Comparison of ENCODE assay signal across 8 mouse cellular contexts in genomic region chr14:64589571-64590547, GRCm38 (mm10).
DNase-seq lines count a peak whose midpoint lies in the region; ATAC-seq lines count a peak whose summit lies in the region.

No protein-coding gene starts in this region.

- peak overlapping the region; percentile 32 to 38 for H3K4me3 ChIP-seq in heart, embryonic 14.5 days (ENCODE audit: control insufficient read depth in 1 of 2, insufficient read depth in 1 of 2, low read depth in 1 of 2, low read length in 2 of 2)
- peak overlapping the region; percentile 36 for H3K4me3 ChIP-seq in embryonic facial prominence, embryonic 12.5 days
- peak overlapping the region; percentile 60 for H3K4me3 ChIP-seq in neural tube, embryonic 12.5 days

- H3K4me1 ChIP-seq in heart, embryonic 14.5 days (ENCODE audit: control insufficient read depth in 2 of 2, insufficient read depth in 2 of 2, low read length in 2 of 2), result peaks cover 10 to 23% of the 10 kb centered on the region in 2 experiments; a peak in 3 of 4 replicates
- peaks cover 29% of the 10 kb centered on the region for H3K4me1 ChIP-seq in embryonic facial prominence, embryonic 12.5 days
- peaks cover 43% of the 10 kb centered on the region for H3K4me1 ChIP-seq in neural tube, embryonic 12.5 days

- 0 out of 2 replicates have a peak overlapping the region, but pooled peaks have one; percentile 25 for H3K9ac ChIP-seq in heart, embryonic 14.5 days (ENCODE audit: low read length)
- peak overlapping the region; percentile 16; the same call in 1 of the 2 replicates for H3K9ac ChIP-seq in embryonic facial prominence, embryonic 12.5 days
- peak overlapping the region; percentile 99 for H3K9ac ChIP-seq in neural tube, embryonic 12.5 days

- no peak overlapping the region for H3K27ac ChIP-seq in heart, embryonic 14.5 days (replicated peaks in 1 of 2; ENCODE audit: control insufficient read depth in 1 of 2, insufficient read depth in 1 of 2, low read depth in 2 of 2, low read length in 2 of 2)
- H3K27ac ChIP-seq in embryonic facial prominence, embryonic 12.5 days, result peak overlapping the region; percentile 9; the same call in 1 of the 2 replicates
- H3K27ac ChIP-seq in neural tube, embryonic 12.5 days, result peak overlapping the region; percentile 97

- WGBS in heart, embryonic 14.5 days, result 2% methylated on average over 41 of the region's 41 CpGs
- whole genome bisulfite sequencing in embryonic facial prominence, embryonic 12.5 days, result 1% methylated on average over 39 of the region's 41 CpGs
- under 1% methylated on average over 41 of the region's 41 CpGs for WGBS in neural tube, embryonic 12.5 days

- peak overlapping the region; percentile 67 for H3K4me2 ChIP-seq in heart, embryonic 14.5 days (ENCODE audit: low read length)
- H3K4me2 ChIP-seq in embryonic facial prominence, embryonic 12.5 days (replicated peaks), result peak overlapping the region; percentile 46
- peak overlapping the region; percentile 80 for H3K4me2 ChIP-seq in neural tube, embryonic 12.5 days (replicated peaks)

- DNase-seq in heart, adult 11 months, result no peak
- peak; percentile 88 for DNase-seq in R1 (ENCODE audit: low read depth, low spot score)
- DNase-seq in layer of hippocampus, adult 9-11 months, result peak; percentile 82
- DNase-seq in B cell, adult 2 months, result no peak
- DNase-seq in thymus, postnatal 4 days, result no peak

- H3K36me3 ChIP-seq in heart, embryonic 14.5 days (ENCODE audit: control insufficient read depth, insufficient read depth, low read length), result no peaks in the 10 kb centered on the region
- H3K36me3 ChIP-seq in embryonic facial prominence, embryonic 12.5 days, result no peaks in the 10 kb centered on the region
- peaks cover 12% of the 10 kb centered on the region; the same call in 1 of the 2 replicates for H3K36me3 ChIP-seq in neural tube, embryonic 12.5 days

- no peaks in the 10 kb centered on the region for H3K9me3 ChIP-seq in heart, embryonic 14.5 days (ENCODE audit: control insufficient read depth, low read length)
- H3K9me3 ChIP-seq in embryonic facial prominence, embryonic 12.5 days, result no peaks in the 10 kb centered on the region
- no peaks in the 10 kb centered on the region for H3K9me3 ChIP-seq in neural tube, embryonic 12.5 days

- no peak for ATAC-seq in heart, embryonic 14.5 days (ENCODE audit: insufficient number of reproducible peaks, insufficient read depth, low FRiP score, low read depth)
- no peak; the same call in 1 of the 2 replicates for ATAC-seq in embryonic facial prominence, embryonic 12.5 days (ENCODE audit: insufficient number of reproducible peaks, insufficient read depth, low FRiP score, low TSS enrichment)
- peak; percentile 31 for ATAC-seq in neural tube, embryonic 12.5 days (ENCODE audit: low FRiP score, low read depth)

- H3K27me3 ChIP-seq in heart, embryonic 14.5 days (ENCODE audit: control insufficient read depth, insufficient read depth, low read length), result peaks cover 98% of the 10 kb centered on the region
- H3K27me3 ChIP-seq in embryonic facial prominence, embryonic 12.5 days, result peaks cover 85% of the 10 kb centered on the region
- H3K27me3 ChIP-seq in neural tube, embryonic 12.5 days (replicated peaks), result peaks cover 4% of the 10 kb centered on the region; the same call in 1 of the 2 replicates

Comparison
In these comparisons a context has a peak if more than half of its experiments do, and no peak if none do; other contexts are left out.
1. H3K27ac ChIP-seq: peak in embryonic facial prominence, embryonic 12.5 days (single experiment) and neural tube, embryonic 12.5 days (single experiment); none in heart, embryonic 14.5 days (0 of 2).
2. H3K9ac ChIP-seq: peak in every context shown above with its lines; median percentile 99 in neural tube, embryonic 12.5 days; 25 in heart, embryonic 14.5 days; 16 in embryonic facial prominence, embryonic 12.5 days.
3. DNase-seq: peak in R1 (single experiment) and layer of hippocampus, adult 9-11 months (single experiment); none in heart, adult 11 months (single experiment), B cell, adult 2 months (0 of 2) and thymus, postnatal 4 days (single experiment).
4. Peak in every context shown above with its lines, with median percentiles within 50 percentile points of each other: H3K4me2 ChIP-seq and H3K4me3 ChIP-seq.